Mouse (Mus musculus) embryonic facial prominence, embryonic 11.5 days (tissue): ENCODE data around the gene Wnk1. TPM values are rescaled to one million over a fixed set of nuclear protein-coding genes. Genes with fewer than 3 reads are reported as not detected.

Experiments
- ATAC-seq: fragments of 200-750 bp; cut with Nextera tagmentation; replicated peaks from 2 replicates; pipeline ENCODE4 v1.8.0; 2017; ENCODE audit warnings: low read depth; ENCODE audit not compliant: insufficient number of reproducible peaks, low FRiP score, low TSS enrichment
- DNase-seq: peaks from one replicate; pipeline ENCODE4 v3.0.0-alpha.2; 2015; ENCODE audit warnings: low spot score
- H3K27ac ChIP-seq: fragments of 300-500 bp; sonication (generic); replicated peaks from 2 replicates; pipeline ENCODE4 v1.5.1; 2014; ENCODE audit warnings: mild to moderate bottlenecking, low read depth, low read length, control low read depth
- H3K27me3 ChIP-seq: fragments of 300-500 bp; sonication (generic); 2 replicates; pipeline ENCODE4 v1.6.1; 2014; ENCODE audit warnings: mild to moderate bottlenecking, low read length, moderate library complexity, mixed read lengths; ENCODE audit not compliant: control insufficient read depth, insufficient read depth
- H3K36me3 ChIP-seq: fragments of 300-500 bp; sonication (generic); replicated peaks from 2 replicates; pipeline ENCODE4 v1.6.1; 2014; ENCODE audit warnings: low read depth, mild to moderate bottlenecking, low read length, moderate library complexity, mixed read lengths; ENCODE audit not compliant: control insufficient read depth, insufficient read depth
- H3K4me1 ChIP-seq: fragments of 300-500 bp; sonication (generic); 2 replicates; pipeline ENCODE4 v1.6.1; 2014; ENCODE audit warnings: low read length, mixed read lengths; ENCODE audit not compliant: control insufficient read depth, insufficient read depth
- H3K4me2 ChIP-seq: fragments of 300-500 bp; sonication (generic); 2 replicates; pipeline ENCODE4 v1.6.1; 2014; ENCODE audit warnings: low read depth, mild to moderate bottlenecking, control low read depth, low read length, moderate library complexity
- H3K4me3 ChIP-seq: fragments of 300-500 bp; sonication (generic); 2 replicates; pipeline ENCODE4 v1.5.1; 2014; ENCODE audit warnings: low read depth, low read length, control low read depth
- H3K9ac ChIP-seq: fragments of 300-500 bp; sonication (generic); replicated peaks from 2 replicates; pipeline ENCODE4 v1.6.1; 2014; ENCODE audit warnings: mild to moderate bottlenecking, control low read depth, low read length
- H3K9me3 ChIP-seq: fragments of 300-500 bp; sonication (generic); replicated peaks from 2 replicates; pipeline ENCODE4 v1.6.1; 2016; ENCODE audit warnings: mild to moderate bottlenecking, low read length, inconsistent platforms, mixed read lengths; ENCODE audit not compliant: control insufficient read depth
- WGBS: fragments of 180-500 bp; shearing (Covaris S2); extraction: QIAGEN DNeasy Blood & Tissue Kit; methylation state at CpG from one replicate; pipeline ENCODE4 v1.1.7; 2014; 5-methylcytosine and 5-hydroxymethylcytosine counted together
- microRNA counts: library from miRNA; unstranded; fragments of <30 nt; microRNA quantifications from one replicate; lab custom pipeline; 2016
- microRNA-seq: library from miRNA; unstranded; fragments of <30 nt; microRNA quantifications from one replicate; pipeline ENCODE4, GENCODE M21; 2016; ENCODE audit warnings: borderline number of aligned reads
- polyA plus RNA-seq: library from polyadenylated mRNA; unstranded; fragments of >200 nt; fragmentation: Nextera tagmentation; extraction: Ambion mirVana; gene quantifications from 2 replicates; pipeline ENCODE4 v1.2.1, GENCODE M21; 2014

Gene Wnk1
- polyA plus RNA-seq, 1 experiment from 2014 or later, result 52.6 TPM

GRCm38 (mm10) chr6:119883151-119883550, 155.3 kb downstream of the Wnk1 start:
- Histone ChIP-seq H3K4me2 (no peak overlapping the region), H3K9me3 (no peaks in the 10 kb centered on the region), H3K4me3 (no peak overlapping the region), H3K27me3 (no peaks in the 10 kb centered on the region), H3K9ac (no peak overlapping the region), H3K4me1 (no peaks in the 10 kb centered on the region), H3K27ac (no peak overlapping the region), H3K36me3 (no peaks in the 10 kb centered on the region)
- 81% methylated on average over 7 of the region's 7 CpGs for WGBS
- no peak for DNase-seq
- no peak for ATAC-seq

MicroRNAs within 50 kb of the gene (microRNA counts, 519-probe panel; counts per million panel counts)
- not detected for microRNA mmu-miR-706 (lab: Ali Mortazavi, UCI)

Small RNA genes within 50 kb of the gene (microRNA-seq; reads per million reads assigned to microRNA genes)
- not detected for gene Mir706

Other genes with a start within 250 kb of the Wnk1 start
- 27.6 and 28.2 TPM in 2 replicates for gene Erc1, start 190.5 kb downstream of the Wnk1 start, polyA plus RNA-seq
- 25.6 and 26.3 TPM in 2 replicates for gene Rad52, start 136.0 kb downstream of the Wnk1 start, polyA plus RNA-seq
- gene Ninj2, start 54.7 kb upstream of the Wnk1 start, polyA plus RNA-seq, result not detected in 2 replicates